Mouse (Mus musculus) urinary bladder, postnatal 36 days (tissue): ENCODE data around the gene Dock2.

ENCODE experiments used
- DNase-seq, 2 experiments: peaks; one replicate each; pipeline ENCODE4 v3.0.0; 2022; ENCODE audit warnings: low spot score in 2 of 2, mixed read lengths in 1 of 2

The Dock2 gene

GRCm38 (mm10) chr11:34194158-34194941 is 589.3 kb downstream of the Dock2 start:
- DNase-seq = no peak

GRCm38 (mm10) chr11:34193658-34194057 is 590.0 kb downstream of the Dock2 start:
- DNase-seq = no peak

- DNase-seq = peak in 1 of 2 experiments; percentile 4
These were observed 599.4 kb downstream of the Dock2 start for GRCm38 (mm10) chr11:34184266-34184665.

- DNase-seq = peak; percentile 3 to 71
These were observed 602.2 kb downstream of the Dock2 start for GRCm38 (mm10) chr11:34181214-34182117.

GRCm38 (mm10) chr11:34178752-34179151 is 604.9 kb downstream of the Dock2 start:
- DNase-seq = peak in 1 of 2 experiments; percentile 48
